Mouse (Mus musculus) neural tube, embryonic 11.5 days (tissue): ENCODE results near the gene Rgsl1. TPM values are rescaled to one million over a fixed set of nuclear protein-coding genes. Genes with fewer than 3 reads are reported as not detected.
"Not testable (repeated sequence)": the region's sequence is repeated elsewhere in the genome, so short reads cannot be mapped to it uniquely, and the experiment has no call there.

Experiments
- ATAC-seq: fragments of 200-750 bp; cut with Nextera tagmentation; 2 replicates; pipeline ENCODE4 v1.8.0; 2017; ENCODE audit warnings: moderate number of reproducible peaks, mild to moderate bottlenecking, moderate TSS enrichment, moderate library complexity; ENCODE audit not compliant: insufficient read depth, low FRiP score, low TSS enrichment
- DNase-seq: peaks from one replicate; pipeline ENCODE4 v3.0.0-alpha.2; 2015; ENCODE audit warnings: low spot score
- H3K27ac ChIP-seq: fragments of 300-500 bp; sonication (generic); 2 replicates; pipeline ENCODE4 v1.5.1; 2014; ENCODE audit warnings: low read depth, mild to moderate bottlenecking, low read length
- H3K27me3 ChIP-seq: fragments of 300-500 bp; sonication (generic); 2 replicates; pipeline ENCODE4 v1.6.1; 2014; ENCODE audit warnings: mild to moderate bottlenecking, low read length, mixed read lengths; ENCODE audit not compliant: control insufficient read depth, insufficient read depth
- H3K36me3 ChIP-seq: fragments of 300-500 bp; sonication (generic); 2 replicates; pipeline ENCODE4 v1.6.1; 2014; ENCODE audit warnings: mild to moderate bottlenecking, low read length, moderate library complexity, mixed read lengths; ENCODE audit not compliant: control insufficient read depth, insufficient read depth
- H3K4me1 ChIP-seq: fragments of 300-500 bp; sonication (generic); 2 replicates; pipeline ENCODE4 v1.6.1; 2014; ENCODE audit warnings: low read length, mixed read lengths; ENCODE audit not compliant: control insufficient read depth, insufficient read depth
- H3K4me2 ChIP-seq: fragments of 300-500 bp; sonication (generic); 2 replicates; pipeline ENCODE4 v1.6.1; 2014; ENCODE audit warnings: low read depth, mild to moderate bottlenecking, moderate library complexity
- H3K4me3 ChIP-seq: fragments of 300-500 bp; sonication (generic); 2 replicates; pipeline ENCODE4 v1.5.1; 2014; ENCODE audit warnings: low read depth, low read length
- H3K9ac ChIP-seq: fragments of 300-500 bp; sonication (generic); 2 replicates; pipeline ENCODE4 v1.6.1; 2014; ENCODE audit warnings: mild to moderate bottlenecking, low read length
- H3K9me3 ChIP-seq: fragments of 300-500 bp; sonication (generic); 2 replicates; pipeline ENCODE4 v1.6.1; 2016; ENCODE audit warnings: low read length; ENCODE audit not compliant: control insufficient read depth
- WGBS: fragments of 180-500 bp; shearing (Covaris S2); extraction: QIAGEN DNeasy Blood & Tissue Kit; methylation state at CpG from one replicate; pipeline ENCODE4 v1.1.7; 2014; 5-methylcytosine and 5-hydroxymethylcytosine counted together
- polyA plus RNA-seq: library from polyadenylated mRNA; unstranded; fragments of >200 nt; fragmentation: Nextera tagmentation; extraction: Ambion mirVana; gene quantifications from 2 replicates; pipeline ENCODE4 v1.2.1, GENCODE M21; 2014

Rgsl1 gene
- not detected in 2 replicates for polyA plus RNA-seq

GRCm38 (mm10) chr1:153844042-153844441, at the start of gene Rgsl1:
Gene Rgsl1, minus strand, starts transcription at chr1:153844142.
- no peak within 1 kb of the TSS for H3K4me3 ChIP-seq
- no peaks in the 10 kb centered on the region for H3K36me3 ChIP-seq
- no peaks in the 10 kb centered on the region for H3K4me1 ChIP-seq
- no peak within 1 kb of the TSS for H3K4me2 ChIP-seq
- H3K9me3 ChIP-seq: no peaks in the 10 kb centered on the region
- no peaks in the 10 kb centered on the region for H3K27me3 ChIP-seq
- H3K9ac ChIP-seq: no peak within 1 kb of the TSS
- no peak within 1 kb of the TSS for H3K27ac ChIP-seq
- no peak for DNase-seq
- ATAC-seq: no peak
- WGBS: 94% methylated on average over 8 of the region's 8 CpGs

GRCm38 (mm10) chr1:153891442-153891841, 47.5 kb upstream of the Rgsl1 start, which contains the start of gene Teddm1a:
Gene Teddm1a, plus strand, starts transcription at chr1:153891742.
- no peak within 1 kb of the TSS for H3K27ac ChIP-seq
- H3K9ac ChIP-seq: no peak within 1 kb of the TSS
- no peak within 1 kb of the TSS for H3K4me2 ChIP-seq
- no peak for ATAC-seq
- no peaks in the 10 kb centered on the region for H3K27me3 ChIP-seq
- no peak for DNase-seq
- no peaks in the 10 kb centered on the region for H3K9me3 ChIP-seq
- H3K4me1 ChIP-seq: no peaks in the 10 kb centered on the region
- H3K36me3 ChIP-seq: no peaks in the 10 kb centered on the region
- 58% methylated on average over 4 of the region's 4 CpGs for WGBS
- no peak within 1 kb of the TSS for H3K4me3 ChIP-seq

GRCm38 (mm10) chr1:153890121-153890520, 46.2 kb upstream of the Rgsl1 start:
- no peak overlapping the region for H3K4me2 ChIP-seq
- WGBS: 95% methylated on average over 10 of the region's 10 CpGs
- no peaks in the 10 kb centered on the region for H3K4me1 ChIP-seq
- no peaks in the 10 kb centered on the region for H3K9me3 ChIP-seq
- no peak overlapping the region for H3K27ac ChIP-seq
- DNase-seq (no peak), ATAC-seq (no peak)
- H3K9ac ChIP-seq: no peak overlapping the region
- H3K4me3 ChIP-seq: no peak overlapping the region
- no peaks in the 10 kb centered on the region for H3K27me3 ChIP-seq
- no peaks in the 10 kb centered on the region for H3K36me3 ChIP-seq

GRCm38 (mm10) chr1:153886024-153886633, 42.2 kb upstream of the Rgsl1 start:
- Histone ChIP-seq H3K27ac (no peak overlapping the region), H3K4me3 (no peak overlapping the region), H3K4me2 (no peak overlapping the region), H3K36me3 (no peaks in the 10 kb centered on the region), H3K27me3 (no peaks in the 10 kb centered on the region), H3K4me1 (no peaks in the 10 kb centered on the region), H3K9ac (no peak overlapping the region), H3K9me3 (no peaks in the 10 kb centered on the region)
- no peak for ATAC-seq
- 31% methylated on average over 17 of the region's 17 CpGs for WGBS
- no peak for DNase-seq

- not testable (repeated sequence) for H3K4me2 ChIP-seq, H3K9ac ChIP-seq, H3K9me3 ChIP-seq, H3K36me3 ChIP-seq, H3K27me3 ChIP-seq, H3K27ac ChIP-seq, H3K4me3 ChIP-seq, ATAC-seq, H3K4me1 ChIP-seq, DNase-seq
- WGBS: 93% methylated on average over 17 of the region's 17 CpGs
Measured at GRCm38 (mm10) chr1:153880391-153880790, 36.4 kb upstream of the Rgsl1 start.

GRCm38 (mm10) chr1:153874045-153874444, 30.1 kb upstream of the Rgsl1 start, which contains the start of gene Teddm1b:
Gene Teddm1b, plus strand, starts transcription at chr1:153874345.
- 87% methylated on average over 6 of the region's 6 CpGs for WGBS
- Histone ChIP-seq H3K9me3 (no peaks in the 10 kb centered on the region), H3K36me3 (no peaks in the 10 kb centered on the region), H3K27me3 (no peaks in the 10 kb centered on the region), H3K4me1 (no peaks in the 10 kb centered on the region), H3K9ac (no peak within 1 kb of the TSS), H3K4me3 (no peak within 1 kb of the TSS), H3K27ac (no peak within 1 kb of the TSS), H3K4me2 (no peak within 1 kb of the TSS)
- ATAC-seq (no peak), DNase-seq (no peak)

- no peaks in the 10 kb centered on the region for H3K4me1 ChIP-seq
- H3K4me2 ChIP-seq: no peak overlapping the region
- no peak for DNase-seq
- no peak overlapping the region for H3K27ac ChIP-seq
- no peaks in the 10 kb centered on the region for H3K36me3 ChIP-seq
- no peak overlapping the region for H3K4me3 ChIP-seq
- no peak overlapping the region for H3K9ac ChIP-seq
- WGBS: 84% methylated on average over 8 of the region's 8 CpGs
- ATAC-seq: no peak
- no peaks in the 10 kb centered on the region for H3K9me3 ChIP-seq
- no peaks in the 10 kb centered on the region for H3K27me3 ChIP-seq
Measured at GRCm38 (mm10) chr1:153855946-153856345, 12.0 kb upstream of the Rgsl1 start.

GRCm38 (mm10) chr1:153852696-153853095, 8.8 kb upstream of the Rgsl1 start:
- DNase-seq, ATAC-seq, H3K27ac ChIP-seq, H3K4me2 ChIP-seq, H3K9me3 ChIP-seq, H3K4me3 ChIP-seq, H3K4me1 ChIP-seq, H3K27me3 ChIP-seq, H3K9ac ChIP-seq, H3K36me3 ChIP-seq: not testable (repeated sequence)
- WGBS: 81% methylated on average over 7 of the region's 7 CpGs

- H3K9ac ChIP-seq: no peak overlapping the region
- H3K27ac ChIP-seq: no peak overlapping the region
- ATAC-seq (no peak), DNase-seq (peak; percentile 31)
- H3K9me3 ChIP-seq: no peaks in the 10 kb centered on the region
- H3K4me3 ChIP-seq: no peak overlapping the region
- no peaks in the 10 kb centered on the region for H3K27me3 ChIP-seq
- H3K4me1 ChIP-seq: no peaks in the 10 kb centered on the region
- no peak overlapping the region for H3K4me2 ChIP-seq
- no peaks in the 10 kb centered on the region for H3K36me3 ChIP-seq
- WGBS: 32% methylated on average over 6 of the region's 6 CpGs
Measured at GRCm38 (mm10) chr1:153846867-153847266, 2.9 kb upstream of the Rgsl1 start.
